Mouse (Mus musculus) G1E (cell line): ENCODE measurements around the gene Nsmce1. TPM values are rescaled to one million over a fixed set of nuclear protein-coding genes. Genes with fewer than 3 reads are reported as not detected.

Source experiments
- ATAC-seq: 2 replicates; pipeline ENCODE4 v1.8.0; 2016; ENCODE audit warnings: mild to moderate bottlenecking; ENCODE audit not compliant: insufficient number of reproducible peaks, poor library complexity, low FRiP score, severe bottlenecking; ENCODE audit errors: extremely low read depth
- DNase-seq: peaks from one replicate; pipeline ENCODE4 v3.0.0; 2012; ENCODE audit warnings: low spot score
- H3K27me3 ChIP-seq: 2 replicates; pipeline ENCODE4 v1.6.1; 2012; ENCODE audit warnings: mild to moderate bottlenecking, low read length, inconsistent platforms; ENCODE audit not compliant: insufficient read depth
- H3K36me3 ChIP-seq: replicated peaks from 2 replicates; pipeline ENCODE3; 2012; ENCODE audit warnings: mild to moderate bottlenecking, inconsistent platforms
- H3K4me1 ChIP-seq: 2 replicates; pipeline ENCODE4 v1.6.1; 2012; ENCODE audit warnings: low read depth, low read length, inconsistent platforms, mixed read lengths; ENCODE audit not compliant: insufficient read depth
- H3K4me3 ChIP-seq: 2 replicates; pipeline ENCODE4 v1.5.1; 2012; ENCODE audit warnings: low read depth, mild to moderate bottlenecking, inconsistent platforms, low read length, moderate library complexity, mixed read lengths
- H3K9me3 ChIP-seq: replicated peaks from 2 replicates; pipeline ENCODE4 v1.6.1; 2012; ENCODE audit warnings: inconsistent platforms
- CTCF ChIP-seq: IDR thresholded peaks from 2 replicates; pipeline ENCODE4 v1.5.1; 2012; ENCODE audit warnings: low read depth, low read length, inconsistent platforms, mixed read lengths
- GATA1 ChIP-seq: IDR thresholded peaks from 2 replicates; pipeline ENCODE4 v1.6.1; 2012; ENCODE audit warnings: borderline replicate concordance, low read length, inconsistent platforms, mixed read lengths
- GATA2 ChIP-seq: IDR thresholded peaks from 2 replicates; pipeline ENCODE4 v1.6.1; 2012; ENCODE audit warnings: low read depth, low read length, inconsistent platforms, borderline replicate concordance
- POLR2AphosphoS5 ChIP-seq: IDR thresholded peaks from 2 replicates; pipeline ENCODE4 v1.6.1; 2012; ENCODE audit warnings: low read depth, low read length, inconsistent platforms; ENCODE audit not compliant: insufficient replicate concordance
- TAL1 ChIP-seq: conservative IDR thresholded peaks from 2 replicates; pipeline ENCODE4 v1.6.1; 2012; ENCODE audit warnings: low read depth, low read length, inconsistent platforms, mixed read lengths
- polyA plus RNA-seq: library from polyadenylated mRNA; stranded (reverse); fragments of >175 nt; gene quantifications from 2 replicates; pipeline ENCODE4 v1.2.3, GENCODE M21; 2012
- total RNA-seq, 2 experiments: library from RNA; stranded (forward) in 1 of 2; stranded (reverse) in 1 of 2; fragments of 200-1000 nt in 1 of 2; fragments of >200 nt in 1 of 2; fragmentation: Nextera tagmentation in 1 of 2; gene quantifications; 2 replicates each; pipeline ENCODE4 v1.2.3; 2014 to 2017

Gene Nsmce1
- 44.0 and 59.3 TPM in 2 replicates for total RNA-seq (2014; fragmentation: Nextera tagmentation)
- 97.3 and 102 TPM in 2 replicates for total RNA-seq (2017)
- polyA plus RNA-seq: 11.5 and 13.0 TPM in 2 replicates

- DNase-seq (peak; percentile 86), ATAC-seq (peak; percentile 95)
- peaks cover 22% of the 10 kb centered on the region for H3K36me3 ChIP-seq
- H3K9me3 ChIP-seq: no peaks in the 10 kb centered on the region
- peak within 1 kb of the TSS; percentile 73 for H3K4me3 ChIP-seq
- TF ChIP-seq TAL1 (no peak), POLR2AphosphoS5 (no peak), GATA2 (no peak), GATA1 (no peak), CTCF (no peak)
- no peaks in the 10 kb centered on the region; the same call in 1 of the 2 replicates for H3K27me3 ChIP-seq
- H3K4me1 ChIP-seq: peaks cover 78% of the 10 kb centered on the region
These were observed at the start of gene Nsmce1 for GRCm38 (mm10) chr7:125490947-125491735. Gene Nsmce1 (minus strand): TSS chr7:125491596.

GRCm38 (mm10) chr7:125541026-125541425, 49.6 kb upstream of the Nsmce1 start:
- TF ChIP-seq GATA2 (no peak), CTCF (no peak), GATA1 (no peak), TAL1 (no peak), POLR2AphosphoS5 (no peak)
- Histone ChIP-seq H3K4me3 (no peak overlapping the region), H3K36me3 (no peaks in the 10 kb centered on the region), H3K9me3 (no peaks in the 10 kb centered on the region), H3K27me3 (peaks cover 20% of the 10 kb centered on the region), H3K4me1 (peaks cover 39% of the 10 kb centered on the region)
- DNase-seq (no peak), ATAC-seq (no peak)

GRCm38 (mm10) chr7:125539351-125539750, 48.0 kb upstream of the Nsmce1 start:
- DNase-seq (no peak), ATAC-seq (no peak)
- Histone ChIP-seq H3K4me1 (peaks cover 39% of the 10 kb centered on the region), H3K4me3 (no peak overlapping the region), H3K36me3 (no peaks in the 10 kb centered on the region), H3K27me3 (peaks cover 20% of the 10 kb centered on the region), H3K9me3 (peaks cover 6% of the 10 kb centered on the region)
- TF ChIP-seq GATA2 (no peak), TAL1 (no peak), POLR2AphosphoS5 (no peak), GATA1 (no peak), CTCF (no peak)

- H3K4me3 ChIP-seq: no peak overlapping the region
- H3K4me1 ChIP-seq: peaks cover 40% of the 10 kb centered on the region
- ATAC-seq: no peak
- H3K36me3 ChIP-seq: no peaks in the 10 kb centered on the region
- TF ChIP-seq GATA1 (no peak), POLR2AphosphoS5 (no peak), TAL1 (no peak), GATA2 (no peak), CTCF (no peak)
- DNase-seq: no peak
- H3K9me3 ChIP-seq: no peaks in the 10 kb centered on the region
- H3K27me3 ChIP-seq: peaks cover 10% of the 10 kb centered on the region
These were observed 36.6 kb upstream of the Nsmce1 start for GRCm38 (mm10) chr7:125527901-125528580.

GRCm38 (mm10) chr7:125527186-125527585, 35.8 kb upstream of the Nsmce1 start:
- Histone ChIP-seq H3K4me1 (peaks cover 48% of the 10 kb centered on the region), H3K36me3 (no peaks in the 10 kb centered on the region), H3K9me3 (no peaks in the 10 kb centered on the region), H3K4me3 (no peak overlapping the region), H3K27me3 (peaks cover 10% of the 10 kb centered on the region)
- TF ChIP-seq GATA2 (no peak), CTCF (no peak), GATA1 (no peak), POLR2AphosphoS5 (no peak), TAL1 (no peak)
- ATAC-seq (no peak), DNase-seq (no peak)

- DNase-seq (peak; percentile 65), ATAC-seq (peak; percentile 96)
- H3K4me3 ChIP-seq: peak overlapping the region; percentile 48; the same call in 1 of the 2 replicates
These were observed 31.7 kb upstream of the Nsmce1 start for GRCm38 (mm10) chr7:125523051-125523450.

More at GRCm38 (mm10) chr7:125523051-125523450, 31.7 kb upstream of the Nsmce1 start:
- TF ChIP-seq GATA1 (no peak), CTCF (no peak), GATA2 (no peak), TAL1 (peak; percentile 61), POLR2AphosphoS5 (no peak)
- Histone ChIP-seq H3K36me3 (no peaks in the 10 kb centered on the region), H3K27me3 (peaks cover 10% of the 10 kb centered on the region), H3K9me3 (peaks cover 3% of the 10 kb centered on the region), H3K4me1 (peaks cover 68% of the 10 kb centered on the region)
